Mouse (Mus musculus) midbrain, postnatal 0 days (tissue): ENCODE results near the gene Aftph. TPM values are rescaled to one million over a fixed set of nuclear protein-coding genes. Genes with fewer than 3 reads are reported as not detected.

ENCODE experiments used
- ATAC-seq: fragments of 200-750 bp; cut with Nextera tagmentation; 2 replicates; pipeline ENCODE4 v1.8.0; 2017; ENCODE audit warnings: moderate number of reproducible peaks, mild to moderate bottlenecking, moderate TSS enrichment, moderate library complexity; ENCODE audit not compliant: low FRiP score
- DNase-seq: peaks from one replicate; pipeline ENCODE4 v3.0.0-alpha.2; 2015; ENCODE audit warnings: low spot score
- H3K27ac ChIP-seq: fragments of 300-500 bp; sonication (generic); 2 replicates; pipeline ENCODE4 v1.5.1; 2014; ENCODE audit warnings: low read depth, mild to moderate bottlenecking, low read length, mixed read lengths
- H3K27me3 ChIP-seq: fragments of 300-500 bp; sonication (generic); 2 replicates; pipeline ENCODE4 v1.6.1; 2014; ENCODE audit warnings: low read length, control low read depth, mixed read lengths; ENCODE audit not compliant: insufficient read depth
- H3K36me3 ChIP-seq: fragments of 300-500 bp; sonication (generic); 2 replicates; pipeline ENCODE4 v1.6.1; 2014; ENCODE audit warnings: low read length, control low read depth, mixed read lengths; ENCODE audit not compliant: insufficient read depth
- H3K4me1 ChIP-seq: fragments of 300-500 bp; sonication (generic); 2 replicates; pipeline ENCODE4 v1.6.1; 2014; ENCODE audit warnings: mild to moderate bottlenecking, control low read depth, antibody characterized with exemption, low read length, mixed read lengths; ENCODE audit not compliant: insufficient read depth
- H3K4me2 ChIP-seq: fragments of 300-500 bp; sonication (generic); 2 replicates; pipeline ENCODE4 v1.6.1; 2014; ENCODE audit warnings: low read depth, mild to moderate bottlenecking, low read length, mixed read lengths; ENCODE audit not compliant: poor library complexity, severe bottlenecking
- H3K4me3 ChIP-seq: fragments of 300-500 bp; sonication (generic); 2 replicates; pipeline ENCODE4 v1.5.1; 2014; ENCODE audit warnings: low read depth, mild to moderate bottlenecking, low read length, moderate library complexity
- H3K9ac ChIP-seq: fragments of 300-500 bp; sonication (generic); replicated peaks from 2 replicates; pipeline ENCODE4 v1.6.1; 2014; ENCODE audit warnings: mild to moderate bottlenecking, low read length, moderate library complexity, mixed read lengths; ENCODE audit not compliant: poor library complexity, severe bottlenecking
- H3K9me3 ChIP-seq: fragments of 300-500 bp; sonication (generic); 2 replicates; pipeline ENCODE4 v1.6.1; 2016; ENCODE audit warnings: low read length, control low read depth
- CTCF ChIP-seq: IDR thresholded peaks from 2 replicates; pipeline ENCODE4 v1.5.1; 2016; ENCODE audit warnings: antibody characterized with exemption, mild to moderate bottlenecking
- WGBS: fragments of 180-500 bp; shearing (Covaris S2); extraction: QIAGEN DNeasy Blood & Tissue Kit; methylation state at CpG from one replicate; pipeline ENCODE4 v1.1.7; 2014; 5-methylcytosine and 5-hydroxymethylcytosine counted together
- polyA plus RNA-seq: library from polyadenylated mRNA; unstranded; fragments of >200 nt; fragmentation: Nextera tagmentation; extraction: Ambion mirVana; gene quantifications from 2 replicates; pipeline ENCODE4 v1.2.1, GENCODE M21; 2015
- total RNA-seq: library from RNA; depleted of rRNA; stranded (reverse); fragments of >200 nt; gene quantifications from 2 replicates; pipeline ENCODE4 v1.2.3, GENCODE M21; 2014

Gene Aftph
- total and polyA plus RNA-seq, 2 experiments from 2014 or later = 23.4 to 41.2 TPM

DNA sequence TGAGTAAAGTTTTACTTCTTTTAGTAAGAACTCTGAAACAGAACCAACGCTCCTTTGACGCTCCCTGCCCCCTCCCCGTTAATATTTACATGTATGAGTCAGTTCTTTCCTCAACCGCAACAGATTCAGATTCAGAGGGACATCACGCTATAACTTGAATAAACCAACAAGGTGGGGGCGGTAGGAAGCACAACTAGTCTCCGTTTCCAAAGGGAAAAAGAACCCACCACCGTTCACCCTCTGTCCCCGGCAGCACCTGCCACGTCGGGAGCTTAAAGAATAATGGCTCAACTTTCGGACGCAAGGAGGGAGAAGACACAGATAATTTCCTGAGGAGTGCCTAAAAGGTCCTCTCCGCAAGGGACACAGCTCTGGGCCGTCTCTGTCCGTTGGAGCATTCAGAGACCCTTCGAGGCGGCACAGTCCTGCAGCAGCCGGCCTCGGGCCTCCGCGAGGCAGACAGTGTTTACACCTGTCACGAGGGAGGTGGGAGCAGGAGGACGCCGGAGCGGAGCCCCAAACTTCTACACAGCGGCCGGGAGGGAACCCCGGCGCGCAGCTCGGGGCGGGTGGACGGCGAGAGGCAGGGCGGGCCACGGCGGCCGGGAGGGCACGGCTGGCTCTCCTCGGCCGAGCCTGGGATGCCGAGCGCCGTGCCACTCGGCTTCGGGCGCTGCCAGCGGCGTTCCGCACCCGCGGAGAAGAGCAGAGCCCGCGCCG lies 748 bp downstream of the Aftph start:
- no peaks in the 10 kb centered on the region for H3K36me3 ChIP-seq
- peak overlapping the region; percentile 91 for H3K27ac ChIP-seq
- H3K9me3 ChIP-seq = no peaks in the 10 kb centered on the region
- ATAC-seq = peak; percentile 47
- peak; percentile 23 for TF ChIP-seq CTCF
- peak overlapping the region; percentile 81 for H3K4me2 ChIP-seq
- peak; percentile 27 for DNase-seq
- WGBS = under 1% methylated on average over 52 of the region's 56 CpGs
- H3K4me3 ChIP-seq = peak overlapping the region; percentile 98
- no peaks in the 10 kb centered on the region for H3K4me1 ChIP-seq
- H3K9ac ChIP-seq = peak overlapping the region; percentile 94
- no peaks in the 10 kb centered on the region for H3K27me3 ChIP-seq

DNA sequence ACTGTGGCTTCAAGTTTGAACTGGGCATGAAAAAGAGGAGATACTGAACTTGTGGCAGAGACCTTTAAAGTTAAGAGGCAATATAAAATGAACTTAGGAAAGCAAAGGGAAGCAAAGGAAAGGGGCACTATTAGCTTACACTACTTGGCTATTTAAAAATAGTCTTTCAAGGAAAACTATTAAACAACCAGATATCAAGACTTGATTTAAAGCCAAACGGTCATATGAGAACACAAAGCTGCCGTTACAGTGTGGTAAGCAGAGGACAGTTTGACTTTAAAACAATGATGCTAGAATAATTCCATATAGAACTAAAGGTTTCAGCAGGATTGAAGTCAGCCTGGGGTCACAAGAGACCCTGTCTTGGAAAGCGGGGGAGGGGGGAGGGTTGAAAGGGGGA lies 7.3 kb downstream of the Aftph start:
- no peak overlapping the region for H3K27ac ChIP-seq
- no peaks in the 10 kb centered on the region for H3K4me1 ChIP-seq
- no peak for TF ChIP-seq CTCF
- no peak for ATAC-seq
- H3K9ac ChIP-seq = no peak overlapping the region
- 79% methylated on average over 3 of the region's 3 CpGs for WGBS
- H3K4me2 ChIP-seq = no peak overlapping the region
- no peaks in the 10 kb centered on the region for H3K27me3 ChIP-seq
- H3K36me3 ChIP-seq = no peaks in the 10 kb centered on the region
- no peaks in the 10 kb centered on the region for H3K9me3 ChIP-seq
- no peak for DNase-seq
- H3K4me3 ChIP-seq = no peak overlapping the region

- Histone ChIP-seq H3K27me3 (no peaks in the 10 kb centered on the region), H3K27ac (no peak overlapping the region), H3K9ac (no peak overlapping the region), H3K4me2 (no peak overlapping the region), H3K4me1 (no peaks in the 10 kb centered on the region), H3K4me3 (no peak overlapping the region), H3K36me3 (no peaks in the 10 kb centered on the region), H3K9me3 (no peaks in the 10 kb centered on the region)
- TF ChIP-seq CTCF = no peak
- 43% methylated on average over 3 of the region's 3 CpGs for WGBS
- no peak for DNase-seq
- no peak for ATAC-seq
Observed at GRCm38 (mm10) chr11:20733486-20734030, 7.8 kb downstream of the Aftph start.

DNA sequence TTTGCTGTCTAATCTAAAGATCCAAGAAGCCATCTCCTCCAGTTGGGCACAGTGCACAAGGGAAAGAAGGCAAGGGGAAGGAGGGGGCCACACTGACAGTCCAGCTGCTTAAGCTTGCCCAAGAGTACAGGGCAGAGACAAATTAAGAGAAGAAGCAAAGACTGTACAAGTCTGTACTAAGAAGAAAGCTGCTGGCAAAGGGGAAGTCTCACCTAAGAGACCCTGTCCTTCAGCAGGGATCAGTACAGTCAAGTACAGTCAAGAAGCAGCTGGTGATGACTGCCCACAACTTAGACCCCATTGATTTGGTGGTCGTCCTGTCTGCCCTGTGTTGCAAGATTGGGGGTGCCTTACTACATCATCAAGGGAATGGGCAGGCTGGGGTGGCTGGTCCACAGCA lies 12.0 kb downstream of the Aftph start:
- Histone ChIP-seq H3K4me1 (no peaks in the 10 kb centered on the region), H3K9me3 (no peaks in the 10 kb centered on the region), H3K27ac (no peak overlapping the region), H3K36me3 (peaks cover 3% of the 10 kb centered on the region; the same call in 1 of the 2 replicates), H3K9ac (no peak overlapping the region), H3K4me3 (no peak overlapping the region), H3K4me2 (no peak overlapping the region), H3K27me3 (no peaks in the 10 kb centered on the region)
- 82% methylated on average over 1 of the region's 1 CpGs for WGBS
- no peak for TF ChIP-seq CTCF
- ATAC-seq (no peak), DNase-seq (no peak)

DNA sequence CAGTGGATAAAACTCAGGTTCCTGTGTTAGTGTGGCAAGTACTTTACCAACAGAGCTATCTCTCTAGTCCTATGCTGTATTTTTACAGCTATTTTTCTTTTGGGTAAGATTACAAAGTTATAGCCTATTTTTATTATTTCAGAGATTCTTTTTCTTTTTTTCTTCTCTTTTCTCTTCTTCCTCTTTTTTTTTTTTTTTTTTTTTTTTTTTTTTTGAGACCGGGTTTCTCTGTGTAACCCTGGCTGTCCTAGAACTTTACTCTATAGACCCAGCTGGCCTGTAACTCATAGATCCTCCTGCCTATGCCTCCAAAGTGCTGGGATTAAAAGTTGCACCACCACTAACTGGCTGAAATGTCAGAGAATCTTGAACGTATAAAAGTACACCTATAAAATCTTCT lies 13.3 kb downstream of the Aftph start:
- 94% methylated on average over 2 of the region's 2 CpGs for WGBS
- H3K27ac ChIP-seq = no peak overlapping the region
- ATAC-seq = no peak

GRCm38 (mm10) chr11:20723572-20723971 lies 17.8 kb downstream of the Aftph start:
- TF ChIP-seq CTCF = no peak
- Histone ChIP-seq H3K9ac (no peak overlapping the region), H3K4me1 (no peaks in the 10 kb centered on the region), H3K4me2 (no peak overlapping the region), H3K4me3 (no peak overlapping the region), H3K27me3 (no peaks in the 10 kb centered on the region), H3K36me3 (peaks cover 7% of the 10 kb centered on the region; the same call in 1 of the 2 replicates), H3K27ac (no peak overlapping the region), H3K9me3 (no peaks in the 10 kb centered on the region)
- DNase-seq (no peak), ATAC-seq (no peak)
- 86% methylated on average over 5 of the region's 5 CpGs for WGBS

More for the DNA sequence above, 13.3 kb downstream of the Aftph start:
- H3K36me3 ChIP-seq = peaks cover 3% of the 10 kb centered on the region; the same call in 1 of the 2 replicates
- H3K27me3 ChIP-seq = no peaks in the 10 kb centered on the region
- H3K4me3 ChIP-seq = no peak overlapping the region
- no peak overlapping the region for H3K9ac ChIP-seq
- no peak for DNase-seq
- no peaks in the 10 kb centered on the region for H3K9me3 ChIP-seq
- H3K4me1 ChIP-seq = no peaks in the 10 kb centered on the region
- no peak for TF ChIP-seq CTCF
- H3K4me2 ChIP-seq = no peak overlapping the region
